Mouse (Mus musculus): ENCODE measurements around the gene Lypd6b.

DNA sequence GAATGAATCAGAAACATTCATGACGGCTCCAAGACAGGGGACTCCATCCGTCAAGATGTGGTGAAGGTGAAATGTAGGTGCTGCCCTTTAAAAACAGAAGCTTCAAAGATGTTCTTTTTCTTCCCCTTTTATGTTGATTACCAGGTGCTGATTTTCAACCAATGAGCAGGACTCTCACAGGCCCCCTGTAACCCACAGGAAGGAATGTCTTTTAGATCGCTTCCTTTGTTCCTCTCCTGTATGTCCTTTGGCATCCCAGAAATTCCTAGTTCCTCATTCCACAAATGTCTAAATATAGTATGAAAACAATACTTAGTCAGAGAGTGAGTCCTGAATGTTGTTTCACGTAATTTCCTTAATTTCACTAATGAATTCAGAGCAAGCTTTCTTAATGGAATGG is 164.2 kb downstream of the Lypd6b start:
- TF ChIP-seq POLR2A (IDR thresholded peaks at IDR 0.05; ENCODE audit: low read depth, low read length) (no peak), CTCF (IDR thresholded peaks at IDR 0.05; ENCODE audit: borderline replicate concordance, insufficient read depth, low read length) (no peak)
